Mouse (Mus musculus): ENCODE measurements at regions not wholly inside any gene's neighbourhood (a gene's known extent, or its start where the extent isn't known, plus 50 kb on each side); places are given as distances from the start of the nearest gene placed in this dataset.
A peak's percentile ranks its signal among the peaks of the same experiment; 100 is the strongest.

- intact Hi-C loops (cut with DNase I): no loop called here
- DNase-seq (ENCODE audit: low spot score in 2 of 2): no peak
Observed at GRCm38 (mm10) chr5:42364116-42364515, 296.4 kb downstream of the Gm16223 start.

- intact Hi-C loops (cut with DNase I): loop anchor here (10.0 kb wide), 1 partner anchor 113 kb away; no protein-coding TSS in a partner anchor
- peak in 1 of 2 experiments; percentile 54 for DNase-seq (ENCODE audit: low spot score in 2 of 2)
Observed at GRCm38 (mm10) chr5:42387959-42388358, 320.2 kb downstream of the Gm16223 start.

- intact Hi-C loops (cut with DNase I): no loop called here
- peak in 1 of 2 experiments; percentile 30 for DNase-seq (ENCODE audit: low spot score in 2 of 2)
Observed at GRCm38 (mm10) chr5:42396695-42397094, 328.9 kb downstream of the Gm16223 start.

DNA sequence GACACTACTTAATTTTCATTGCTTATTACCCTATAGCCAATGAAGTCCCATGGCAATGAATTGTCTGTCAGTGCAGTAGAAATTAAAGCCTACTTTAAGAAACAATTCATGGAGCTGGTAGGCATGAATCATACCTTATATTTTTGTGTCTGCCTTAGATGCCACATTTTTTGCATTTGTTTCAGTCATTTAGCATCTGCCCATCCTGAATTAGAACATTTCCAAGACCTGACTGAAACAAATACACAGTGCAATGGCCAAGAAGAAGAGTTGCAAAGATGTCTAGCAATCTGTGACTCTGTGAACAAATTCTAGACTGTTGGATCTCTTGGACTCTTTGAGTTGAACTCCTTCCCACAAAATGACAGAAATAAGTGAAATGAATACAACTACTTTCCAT is 342.2 kb downstream of the Gm16223 start:
- intact Hi-C loops (cut with DNase I): loop anchor here (5.0 to 10.0 kb wide), 4 partner anchors 138 to 985 kb away; partner anchors contain the start of gene Cpeb2
- peak in 1 of 2 experiments; percentile 64 for DNase-seq (ENCODE audit: low spot score in 2 of 2)

- intact Hi-C loops (cut with DNase I): loop anchor here (5.0 to 10.0 kb wide), 4 partner anchors 140 to 983 kb away; partner anchors contain the start of gene Cpeb2
- DNase-seq (ENCODE audit: low spot score in 2 of 2): peak in 1 of 2 experiments; percentile 36
Observed at GRCm38 (mm10) chr5:42412296-42412695, 344.5 kb downstream of the Gm16223 start.

GRCm38 (mm10) chr5:42425902-42426301 is 358.1 kb downstream of the Gm16223 start:
- intact Hi-C loops (cut with DNase I): no loop called here

DNA sequence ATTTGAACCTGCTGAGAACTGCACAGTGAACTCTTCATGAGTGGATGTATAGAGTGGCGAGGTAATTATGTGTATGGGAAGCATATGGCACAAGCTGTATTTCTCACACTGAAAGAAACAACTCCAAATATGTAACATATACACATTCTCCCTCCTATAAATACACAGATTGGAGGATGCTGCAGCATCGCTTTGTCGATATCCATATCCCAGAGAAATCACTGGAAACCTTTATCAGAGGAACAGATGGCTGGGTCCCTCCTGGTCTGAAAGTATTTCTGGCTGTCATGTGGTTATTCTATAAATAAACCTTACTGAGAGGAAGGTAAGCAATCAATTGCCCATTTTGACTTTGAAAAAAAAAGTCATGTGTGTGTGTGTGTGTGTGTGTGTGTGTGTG is 365.4 kb downstream of the Gm16223 start:
- intact Hi-C loops (cut with DNase I): no loop called here

More at GRCm38 (mm10) chr5:42425902-42426301, 358.1 kb downstream of the Gm16223 start:
- no peak for DNase-seq (ENCODE audit: low spot score in 2 of 2)

GRCm38 (mm10) chr5:42448644-42449043 is 380.9 kb downstream of the Gm16223 start:
- DNase-seq (ENCODE audit: low spot score in 2 of 2): no peak

More for the DNA sequence above, 365.4 kb downstream of the Gm16223 start:
- peak in 1 of 2 experiments; percentile 14 for DNase-seq (ENCODE audit: low spot score in 2 of 2)

GRCm38 (mm10) chr5:42449581-42449980 is 381.8 kb downstream of the Gm16223 start:
- no peak for DNase-seq (ENCODE audit: low spot score in 2 of 2)

More at GRCm38 (mm10) chr5:42448644-42449043, 380.9 kb downstream of the Gm16223 start:
- intact Hi-C loops (cut with DNase I): no loop called here

GRCm38 (mm10) chr5:42453707-42454106 is 385.9 kb downstream of the Gm16223 start:
- intact Hi-C loops (cut with DNase I): no loop called here
- DNase-seq (ENCODE audit: low spot score in 2 of 2): no peak

More at GRCm38 (mm10) chr5:42449581-42449980, 381.8 kb downstream of the Gm16223 start:
- intact Hi-C loops (cut with DNase I): no loop called here

- intact Hi-C loops (cut with DNase I): no loop called here
- no peak for DNase-seq (ENCODE audit: low spot score in 2 of 2)
Observed at GRCm38 (mm10) chr5:42461195-42461594, 393.4 kb downstream of the Gm16223 start.

GRCm38 (mm10) chr5:42464814-42465213 is 397.1 kb downstream of the Gm16223 start:
- intact Hi-C loops (cut with DNase I): no loop called here
- no peak for DNase-seq (ENCODE audit: low spot score in 2 of 2)

- intact Hi-C loops (cut with DNase I): no loop called here
- DNase-seq (ENCODE audit: low spot score in 2 of 2): no peak
Observed at GRCm38 (mm10) chr5:42473493-42473892, 405.7 kb downstream of the Gm16223 start.

- intact Hi-C loops (cut with DNase I): no loop called here
- no peak for DNase-seq (ENCODE audit: low spot score in 2 of 2)
Observed at GRCm38 (mm10) chr5:42502124-42502801, 434.5 kb downstream of the Gm16223 start.

- no peak for DNase-seq (ENCODE audit: low spot score in 2 of 2)
- intact Hi-C loops (cut with DNase I): no loop called here
Observed at GRCm38 (mm10) chr5:42502802-42503136, 435.0 kb downstream of the Gm16223 start.

DNA sequence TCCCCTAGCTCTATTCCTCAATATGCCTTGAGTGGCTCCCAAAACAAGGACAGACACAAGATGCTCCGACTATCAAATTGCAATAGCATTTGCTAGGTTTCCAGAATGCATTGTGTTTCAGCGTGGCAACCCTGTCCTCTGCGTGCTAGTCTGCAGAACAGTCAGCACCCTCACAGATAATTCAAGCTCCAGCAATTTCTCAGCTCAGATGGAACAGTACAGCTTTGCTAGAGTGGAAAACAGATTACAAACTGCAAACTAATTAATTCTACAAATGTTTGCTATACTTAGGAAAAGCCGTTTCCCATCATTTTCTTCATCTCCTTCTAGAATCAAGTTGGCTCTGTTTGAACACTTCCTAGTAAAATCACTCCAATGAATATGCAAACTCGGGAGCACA is 441.4 kb downstream of the Gm16223 start:
- peak in 1 of 2 experiments; percentile 4 for DNase-seq (ENCODE audit: low spot score in 2 of 2)
- intact Hi-C loops (cut with DNase I): no loop called here

DNA sequence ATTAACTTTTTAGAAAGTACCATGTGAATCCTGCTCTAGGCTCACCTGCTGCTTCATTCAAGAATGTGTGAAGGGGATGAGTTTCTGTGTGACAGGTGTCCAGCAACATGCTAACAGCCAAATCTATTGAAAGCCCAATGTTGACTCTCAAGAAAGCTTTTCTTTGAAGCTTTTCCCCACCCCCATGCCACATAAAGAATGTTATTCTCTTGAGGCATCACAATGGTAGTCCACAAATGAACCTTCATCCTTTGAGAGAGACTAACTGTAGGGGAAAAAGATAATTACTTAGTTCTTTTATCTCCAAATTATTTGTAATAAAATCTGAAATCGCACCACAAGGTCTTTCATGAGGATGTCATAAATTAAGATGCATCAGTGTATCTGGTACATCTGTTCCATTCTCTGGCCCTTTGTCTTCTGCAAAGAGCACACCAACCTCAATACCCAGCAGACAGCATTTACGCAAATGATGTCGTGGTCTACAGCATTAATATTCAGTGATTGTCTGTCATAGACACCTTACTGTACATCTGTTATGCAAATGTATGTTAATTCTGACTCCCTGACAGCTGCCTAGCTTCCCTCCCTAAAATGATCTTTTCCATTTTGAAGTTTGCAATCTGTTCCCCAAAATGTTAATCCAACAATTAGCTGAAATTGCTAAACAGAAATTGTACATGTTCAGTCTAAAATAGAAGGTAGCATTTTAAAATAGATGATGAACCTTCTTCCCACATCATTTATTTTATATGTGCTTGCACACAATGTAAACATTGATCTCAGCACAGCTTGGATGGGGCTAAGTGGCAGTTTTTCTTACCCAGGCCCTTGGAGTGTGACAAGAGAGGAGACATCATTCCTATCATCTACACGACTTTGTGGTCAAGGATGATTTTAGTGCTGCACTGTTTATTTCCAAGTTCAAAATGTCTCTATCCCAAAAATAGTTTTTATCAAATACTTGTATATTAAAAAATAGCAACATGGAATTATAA is 455.7 kb downstream of the Gm16223 start:
- DNase-seq (ENCODE audit: low spot score in 2 of 2): peak; percentile 2
- intact Hi-C loops (cut with DNase I): no loop called here

- DNase-seq (ENCODE audit: low spot score in 2 of 2): no peak
- intact Hi-C loops (cut with DNase I): no loop called here
Observed at GRCm38 (mm10) chr5:42525431-42525830, 457.7 kb downstream of the Gm16223 start.

GRCm38 (mm10) chr5:42560537-42560936 is 492.8 kb downstream of the Gm16223 start:
- no peak for DNase-seq (ENCODE audit: low spot score in 2 of 2)
- intact Hi-C loops (cut with DNase I): no loop called here

DNA sequence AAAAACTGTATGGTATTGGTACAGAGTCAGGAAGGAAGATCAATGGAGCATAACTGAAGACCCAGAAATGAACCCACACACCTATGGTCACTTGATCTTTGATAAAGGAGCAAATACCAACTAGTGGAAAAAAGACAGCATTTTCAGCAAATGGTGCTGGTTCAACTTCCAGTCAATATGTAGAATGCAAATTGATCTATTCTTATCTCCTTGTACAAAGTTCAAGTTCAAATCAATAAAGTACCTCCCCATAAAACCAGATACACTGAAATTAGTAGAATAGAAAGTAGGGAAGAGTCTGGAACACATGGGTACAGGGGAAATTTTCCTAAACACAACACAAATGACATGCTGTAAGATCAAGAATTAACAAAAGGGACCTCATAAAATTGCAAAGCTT is 495.6 kb downstream of the Gm16223 start:
- DNase-seq (ENCODE audit: low spot score in 2 of 2): no peak
- intact Hi-C loops (cut with DNase I): no loop called here

Data from left cerebral cortex, postnatal 25 days (tissue).